ENCODE assay signal across 8 mouse cellular contexts in genomic region chr15:83526424-83527091, GRCm38 (mm10). TPM values are rescaled to one million over a fixed set of nuclear protein-coding genes. Genes with fewer than 3 reads are reported as not detected.
DNase-seq lines count a peak whose midpoint lies in the region; ATAC-seq and TF ChIP-seq lines count a peak whose summit lies in the region.

Gene Bik (plus strand): TSS chr15:83526862.

- peaks cover 78% of the 10 kb centered on the region for H3K27me3 ChIP-seq in G1E (ENCODE audit: insufficient read depth, low read length)
- H3K27me3 ChIP-seq in hindbrain, embryonic 16.5 days (replicated peaks; ENCODE audit: control insufficient read depth, insufficient read depth, low read length) = peaks cover 22% of the 10 kb centered on the region
- H3K27me3 ChIP-seq in liver, embryonic 12.5 days (replicated peaks) = peaks cover 90% of the 10 kb centered on the region
- H3K27me3 ChIP-seq in myocyte (ENCODE audit: control insufficient read depth, insufficient read depth, insufficient read length) = peaks cover 26% of the 10 kb centered on the region

- H3ac ChIP-seq in myocyte (ENCODE audit: control insufficient read depth, insufficient read length) = no peak within 1 kb of the TSS

- H3K9ac ChIP-seq in hindbrain, embryonic 16.5 days (ENCODE audit: low read depth, low read length) = peak within 1 kb of the TSS; percentile 47
- H3K9ac ChIP-seq in liver, embryonic 12.5 days = peak within 1 kb of the TSS; percentile 55

- under 1% methylated on average over 41 of the region's 45 CpGs for WGBS in hindbrain, embryonic 16.5 days
- 1% methylated on average over 44 of the region's 45 CpGs for WGBS in liver, embryonic 12.5 days (ENCODE audit: insufficient replicate concordance)

- ATAC-seq in G1E (ENCODE audit: extremely low read depth, insufficient number of reproducible peaks, low FRiP score, poor library complexity, severe bottlenecking) = no peak
- ATAC-seq in hindbrain, embryonic 16.5 days = 0 out of 2 replicates have a peak, but pooled peaks have one; percentile 60
- peak; percentile 72; the same call in 1 of the 2 replicates for ATAC-seq in liver, embryonic 12.5 days

- TF ChIP-seq CTCF in G1E (IDR thresholded peaks at IDR 0.05; ENCODE audit: low read depth, low read length) = no peak
- TF ChIP-seq CTCF in brain, embryonic 14.5 days (IDR thresholded peaks at IDR 0.05; ENCODE audit: borderline replicate concordance, extremely low read depth, insufficient read depth, insufficient read length) = no peak

- H3K4me1 ChIP-seq in G1E (ENCODE audit: insufficient read depth, low read depth, low read length) = peaks cover 10% of the 10 kb centered on the region
- peaks cover 16% of the 10 kb centered on the region for H3K4me1 ChIP-seq in hindbrain, embryonic 16.5 days (ENCODE audit: control insufficient read depth, insufficient read depth, low read depth, low read length)
- H3K4me1 ChIP-seq in liver, embryonic 12.5 days = peaks cover 54% of the 10 kb centered on the region

- H3K9me3 ChIP-seq in G1E (replicated peaks) = 0 out of 2 replicates have a peak, but pooled peaks cover 3% of the 10 kb centered on the region
- no peaks in the 10 kb centered on the region for H3K9me3 ChIP-seq in hindbrain, embryonic 16.5 days (ENCODE audit: control insufficient read depth, low read length)
- no peaks in the 10 kb centered on the region for H3K9me3 ChIP-seq in liver, embryonic 12.5 days (replicated peaks)

- TF ChIP-seq POLR2A in brain, embryonic 14.5 days (IDR thresholded peaks at IDR 0.05; ENCODE audit: borderline replicate concordance, extremely low read depth, insufficient read depth, insufficient read length, poor library complexity, severe bottlenecking) = no peak
- TF ChIP-seq POLR2A in myocyte (IDR thresholded peaks at IDR 0.05; ENCODE audit: insufficient read length, low read depth) = no peak

- H3K36me3 ChIP-seq in G1E (replicated peaks) = no peaks in the 10 kb centered on the region
- H3K36me3 ChIP-seq in hindbrain, embryonic 16.5 days (ENCODE audit: control insufficient read depth, insufficient read depth, low read length) = no peaks in the 10 kb centered on the region
- no peaks in the 10 kb centered on the region for H3K36me3 ChIP-seq in liver, embryonic 12.5 days
- H3K36me3 ChIP-seq in myocyte (ENCODE audit: control insufficient read depth, insufficient read depth) = no peaks in the 10 kb centered on the region

- H3K79me2 ChIP-seq in myocyte (ENCODE audit: control insufficient read depth, insufficient read depth) = no peaks in the 10 kb centered on the region

- no peak for DNase-seq in G1E (ENCODE audit: low spot score)
- peak; percentile 62 for DNase-seq in brain, embryonic 14.5 days (ENCODE audit: low read depth)
- DNase-seq in gastrocnemius, postnatal 10 days = peak; percentile 52
- peak; percentile 62 for DNase-seq in thymus, postnatal 0 days (ENCODE audit: low spot score)
- no peak for DNase-seq in ovary, postnatal 14 days (ENCODE audit: low spot score)

- H3K4me2 ChIP-seq in hindbrain, embryonic 16.5 days (ENCODE audit: low read length) = peak within 1 kb of the TSS; percentile 90
- H3K4me2 ChIP-seq in liver, embryonic 12.5 days = peak within 1 kb of the TSS; percentile 90
- H3K4me2 ChIP-seq in myocyte (ENCODE audit: low read depth) = peak within 1 kb of the TSS; percentile 99

- peak within 1 kb of the TSS; percentile 45; the same call in 1 of the 2 replicates for H3K4me3 ChIP-seq in G1E (ENCODE audit: low read depth, low read length)
- peak within 1 kb of the TSS; percentile 47 for H3K4me3 ChIP-seq in hindbrain, embryonic 16.5 days (ENCODE audit: low read length)
- H3K4me3 ChIP-seq in liver, embryonic 12.5 days = peak within 1 kb of the TSS; percentile 62
- peak within 1 kb of the TSS; percentile 23 for H3K4me3 ChIP-seq in myocyte

- no peak within 1 kb of the TSS for H3K27ac ChIP-seq in hindbrain, embryonic 16.5 days (ENCODE audit: low read depth, low read length)
- H3K27ac ChIP-seq in liver, embryonic 12.5 days = no peak within 1 kb of the TSS

TF ChIP-seq in myocyte, 11 proteins besides CTCF, POLR2A, EP300 and RAD21:
- no peak for TF ChIP-seq TCF12 (IDR thresholded peaks at IDR 0.05; ENCODE audit: insufficient read depth, poor library complexity, severe bottlenecking)
- no peak for TF ChIP-seq MAX (IDR thresholded peaks at IDR 0.05; ENCODE audit: low read depth)
- no peak for TF ChIP-seq POLR2AphosphoS2 (IDR thresholded peaks at IDR 0.05; ENCODE audit: insufficient read length, low read depth)
- no peak for TF ChIP-seq USF1 (IDR thresholded peaks at IDR 0.05; ENCODE audit: low read depth)
- no peak for TF ChIP-seq SRF (IDR thresholded peaks at IDR 0.05; ENCODE audit: control insufficient read depth, insufficient read length, low read depth)
- TF ChIP-seq REST (IDR thresholded peaks at IDR 0.05; ENCODE audit: insufficient read depth, insufficient read length) = no peak
- TF ChIP-seq E2F4 (IDR thresholded peaks at IDR 0.05; ENCODE audit: insufficient read depth) = no peak
- TF ChIP-seq MYOG (IDR thresholded peaks at IDR 0.05; ENCODE audit: control insufficient read depth in 1 of 3, insufficient read depth in 1 of 3, insufficient read length in 2 of 3, low read depth in 2 of 3) = no peak
- TF ChIP-seq TCF3 (IDR thresholded peaks at IDR 0.05; ENCODE audit: insufficient read length, low read depth) = no peak
- TF ChIP-seq CEBPB (IDR thresholded peaks at IDR 0.05; ENCODE audit: insufficient read depth, poor library complexity, severe bottlenecking) = no peak
- no peak for TF ChIP-seq MYOD1 (IDR thresholded peaks at IDR 0.05; ENCODE audit: control insufficient read depth in 1 of 3, insufficient read length in 2 of 3, low read depth in 2 of 3)

RNA-seq across cellular contexts. Expression of gene Bik, which starts in this region (rescaled TPM):
- not detected in 2 replicates for total RNA-seq in G1E (2014; fragmentation: Nextera tagmentation)
- total RNA-seq in G1E (2017) = not detected in 2 replicates
- not detected in 2 replicates for polyA plus RNA-seq in G1E (2012)
- polyA plus RNA-seq in brain, embryonic 14.5 days (2012; rRNA removed) = 0.71 and 1.3 TPM in 2 replicates
- 1 to 10 TPM; 2.0 to 3.3 TPM for total RNA-seq in gastrocnemius, postnatal 10 days (2021)
- 0.29 and 0.65 TPM in 2 replicates for polyA plus RNA-seq in hindbrain, embryonic 16.5 days (2015; fragmentation: Nextera tagmentation; extraction: Ambion mirVana)
- polyA plus RNA-seq in liver, embryonic 12.5 days (2016; fragmentation: Nextera tagmentation; extraction: Ambion mirVana) = 2.2 and 2.7 TPM in 2 replicates
- polyA plus RNA-seq in myocyte (2012; fragmentation: generic; extraction: Trizol) = 1.3 TPM
- polyA plus RNA-seq in thymus, postnatal 0 days (2015; fragmentation: Nextera tagmentation; extraction: Ambion mirVana) = 3.9 and 4.3 TPM in 2 replicates

Comparison
In these comparisons a context has a peak if more than half of its experiments do, and no peak if none do; other contexts are left out.
1. Peak in ATAC-seq, H3K4me3 ChIP-seq, H3K9ac ChIP-seq and H3K4me2 ChIP-seq in hindbrain, embryonic 16.5 days; RNA of the gene not detected or under 1 TPM.
2. DNase-seq: peak in brain, embryonic 14.5 days (single experiment), gastrocnemius, postnatal 10 days (single experiment) and thymus, postnatal 0 days (single experiment); none in G1E (single experiment) and ovary, postnatal 14 days (single experiment).
3. Peak in every context shown above with its lines, with median percentiles within 50 percentile points of each other: H3K4me3 ChIP-seq and H3K4me2 ChIP-seq.